Mouse (Mus musculus): ENCODE measurements around the gene Cd7.

GRCm38 (mm10) chr11:121001966-121002365 is 37.3 kb downstream of the Cd7 start:
- TF ChIP-seq CTCF (conservative IDR thresholded peaks at IDR 0.05; ENCODE audit: low read length) (no peak), NANOG (IDR thresholded peaks at IDR 0.05; ENCODE audit: borderline replicate concordance, low read length) (no peak)
